Mouse (Mus musculus) erythroblast, embryonic 14.5 days (primary cell): ENCODE data around the gene Cxcl14. TPM values are rescaled to one million over a fixed set of nuclear protein-coding genes. Genes with fewer than 3 reads are reported as not detected.

Source experiments
- H3K27me3 ChIP-seq: 2 replicates; pipeline ENCODE4 v1.6.1; 2012; ENCODE audit warnings: inconsistent platforms; ENCODE audit not compliant: control insufficient read depth
- H3K36me3 ChIP-seq: 2 replicates; pipeline ENCODE4 v1.6.1; 2012; ENCODE audit warnings: mild to moderate bottlenecking, inconsistent platforms; ENCODE audit not compliant: control insufficient read depth
- H3K4me1 ChIP-seq: 2 replicates; pipeline ENCODE4 v1.6.1; 2012; ENCODE audit warnings: inconsistent platforms; ENCODE audit not compliant: control insufficient read depth
- H3K4me3 ChIP-seq: replicated peaks from 2 replicates; pipeline ENCODE3; 2012; ENCODE audit warnings: moderate library complexity, mild to moderate bottlenecking, inconsistent platforms
- H3K9me3 ChIP-seq: 2 replicates; pipeline ENCODE4 v1.6.1; 2012; ENCODE audit warnings: low read length, inconsistent platforms, mixed read lengths; ENCODE audit not compliant: control insufficient read depth
- GATA1 ChIP-seq: IDR thresholded peaks from 2 replicates; pipeline ENCODE4 v1.6.1; 2012; ENCODE audit warnings: low read length, inconsistent platforms, mixed read lengths
- TAL1 ChIP-seq: IDR thresholded peaks from 3 replicates; pipeline ENCODE4 v1.6.1; 2012; ENCODE audit warnings: low read length, inconsistent platforms, mixed read lengths
- polyA plus RNA-seq: library from polyadenylated mRNA; stranded (reverse); fragments of >175 nt; gene quantifications from 2 replicates; pipeline ENCODE4 v1.2.3, GENCODE M21; 2012

Cxcl14 gene
- polyA plus RNA-seq = not detected in 2 replicates

DNA sequence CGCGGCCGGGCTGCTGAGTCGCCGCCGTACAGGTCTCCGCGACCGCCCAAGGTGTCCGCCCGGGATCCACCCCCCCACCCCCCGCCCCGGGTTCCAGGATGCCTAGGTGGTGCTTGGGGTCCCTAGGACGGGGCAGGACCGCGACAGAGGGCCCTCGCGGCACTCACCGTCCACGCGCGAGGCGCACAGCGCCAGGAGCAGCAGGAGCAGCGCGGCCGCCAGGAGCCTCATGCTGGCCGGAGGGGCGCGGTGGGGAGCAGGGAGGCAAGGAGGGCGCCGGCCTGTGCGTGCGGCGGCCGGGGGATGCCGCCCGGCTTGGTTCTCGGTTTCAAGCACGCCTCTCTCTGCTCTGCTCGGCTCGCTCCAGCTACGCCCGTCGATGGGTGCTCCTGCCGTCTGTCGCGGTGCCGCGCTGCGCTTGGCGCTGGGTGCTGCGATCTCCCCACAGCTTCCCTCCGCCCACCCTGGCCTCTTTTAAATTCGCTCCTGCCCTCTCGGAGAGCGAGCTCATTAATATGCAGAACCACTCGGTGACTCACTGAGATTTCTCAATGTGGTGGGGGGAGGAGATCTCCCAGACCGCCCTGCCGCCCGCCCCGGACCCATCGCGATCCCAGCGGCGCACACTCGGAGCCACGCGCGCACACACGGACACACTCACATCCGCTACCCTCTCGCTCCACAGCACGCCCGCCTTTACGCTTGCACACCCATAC lies at the start of gene Cxcl14:
Gene Cxcl14 (minus strand): TSS at position 609 of the 716 bp plus-strand sequence.
- Histone ChIP-seq H3K4me3 (no peak within 1 kb of the TSS), H3K27me3 (peaks cover 64% of the 10 kb centered on the region), H3K4me1 (no peaks in the 10 kb centered on the region), H3K36me3 (no peaks in the 10 kb centered on the region), H3K9me3 (peaks cover 9% of the 10 kb centered on the region)
- TF ChIP-seq TAL1 (no peak), GATA1 (no peak)

DNA sequence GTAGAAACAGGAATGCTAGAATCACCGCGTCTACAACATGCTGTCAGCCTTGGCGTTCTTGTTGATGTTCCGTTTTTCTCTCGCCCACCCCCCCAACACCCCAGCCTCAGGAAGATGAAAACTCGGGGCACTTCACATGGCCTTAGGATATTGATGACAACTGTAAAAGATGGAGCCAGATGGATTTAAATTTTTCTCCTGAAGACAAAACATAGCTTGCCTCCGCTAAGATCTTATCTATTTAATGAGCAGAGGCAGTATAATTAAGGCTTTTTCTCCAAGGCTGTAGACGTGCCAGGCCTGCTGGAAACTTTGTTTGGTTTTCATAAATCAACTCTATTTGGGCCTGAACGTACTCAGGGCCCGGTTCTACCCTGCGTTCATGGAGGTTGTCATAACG lies 48.0 kb upstream of the Cxcl14 start:
- Histone ChIP-seq H3K36me3 (no peaks in the 10 kb centered on the region), H3K9me3 (no peaks in the 10 kb centered on the region; the same call in 1 of the 2 replicates), H3K4me1 (no peaks in the 10 kb centered on the region), H3K27me3 (no peaks in the 10 kb centered on the region), H3K4me3 (no peak overlapping the region)
- TF ChIP-seq TAL1 (no peak), GATA1 (no peak)

DNA sequence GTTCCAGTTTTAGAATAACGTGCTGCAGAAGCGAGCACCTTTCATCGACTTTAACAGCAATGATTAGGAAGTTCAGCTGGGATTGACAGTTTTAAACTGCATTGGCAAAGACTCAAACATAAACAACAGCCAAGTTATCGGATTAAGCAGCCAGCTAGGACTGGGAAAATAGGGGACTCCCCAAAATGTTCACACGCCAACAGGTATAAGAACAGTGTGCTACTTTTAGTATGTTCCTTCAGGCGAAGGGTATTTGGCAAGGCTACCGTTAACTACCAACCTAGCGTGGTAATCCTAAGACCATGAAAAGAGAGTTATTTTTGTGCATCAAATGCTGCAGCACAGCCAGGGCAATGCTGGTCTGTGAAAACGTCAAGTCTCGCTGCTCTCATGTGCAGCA lies 46.1 kb upstream of the Cxcl14 start:
- Histone ChIP-seq H3K4me1 (no peaks in the 10 kb centered on the region), H3K4me3 (no peak overlapping the region), H3K27me3 (no peaks in the 10 kb centered on the region), H3K9me3 (no peaks in the 10 kb centered on the region; the same call in 1 of the 2 replicates), H3K36me3 (no peaks in the 10 kb centered on the region)
- TF ChIP-seq GATA1 (no peak), TAL1 (no peak)

DNA sequence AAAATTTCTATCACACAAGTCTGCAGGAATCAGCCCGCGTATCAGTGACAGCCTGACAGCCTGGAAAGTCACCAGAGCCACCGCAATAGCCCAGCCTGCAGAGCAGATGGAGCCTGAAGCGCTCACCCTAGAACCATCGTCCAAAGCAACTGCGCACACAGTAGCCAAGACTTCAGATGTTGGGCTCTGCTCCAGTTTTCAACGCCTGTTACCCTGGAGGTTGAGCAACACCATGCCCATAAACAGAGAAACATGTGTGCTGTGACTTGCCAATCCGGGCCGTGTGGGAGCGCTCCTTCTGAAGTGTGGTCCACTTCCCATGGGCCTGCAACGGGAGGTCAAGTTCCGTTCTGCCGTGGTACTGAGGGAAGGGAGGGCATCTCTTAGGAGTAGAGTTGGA lies 44.2 kb upstream of the Cxcl14 start:
- H3K4me1 ChIP-seq = no peaks in the 10 kb centered on the region
- no peak overlapping the region for H3K4me3 ChIP-seq
- TF ChIP-seq TAL1 = no peak
- no peak for TF ChIP-seq GATA1
- H3K27me3 ChIP-seq = no peaks in the 10 kb centered on the region
- H3K9me3 ChIP-seq = no peaks in the 10 kb centered on the region; the same call in 1 of the 2 replicates
- H3K36me3 ChIP-seq = no peaks in the 10 kb centered on the region

DNA sequence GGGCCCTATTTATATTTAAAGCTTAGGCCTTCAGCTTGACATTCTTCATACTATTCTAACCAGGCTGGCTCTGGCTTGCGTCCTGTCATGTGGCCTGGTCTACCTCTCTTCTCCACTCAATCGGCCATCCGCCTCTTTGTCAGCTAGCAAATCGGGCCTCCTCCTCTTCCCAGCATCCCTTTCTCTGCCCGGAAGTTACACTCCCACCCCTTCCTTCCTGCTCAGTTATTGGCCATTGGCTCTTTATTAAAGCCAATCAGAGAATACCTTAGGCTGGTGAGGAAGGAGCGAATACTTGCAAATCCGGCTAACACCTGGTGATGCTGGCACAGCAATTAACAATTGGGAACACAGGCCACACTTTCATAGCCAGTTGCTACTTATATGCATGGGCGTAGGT lies 43.5 kb upstream of the Cxcl14 start:
- H3K4me1 ChIP-seq = no peaks in the 10 kb centered on the region
- no peaks in the 10 kb centered on the region for H3K36me3 ChIP-seq
- H3K9me3 ChIP-seq = no peaks in the 10 kb centered on the region; the same call in 1 of the 2 replicates
- H3K4me3 ChIP-seq = no peak overlapping the region
- TF ChIP-seq TAL1 (no peak), GATA1 (no peak)
- no peaks in the 10 kb centered on the region for H3K27me3 ChIP-seq

DNA sequence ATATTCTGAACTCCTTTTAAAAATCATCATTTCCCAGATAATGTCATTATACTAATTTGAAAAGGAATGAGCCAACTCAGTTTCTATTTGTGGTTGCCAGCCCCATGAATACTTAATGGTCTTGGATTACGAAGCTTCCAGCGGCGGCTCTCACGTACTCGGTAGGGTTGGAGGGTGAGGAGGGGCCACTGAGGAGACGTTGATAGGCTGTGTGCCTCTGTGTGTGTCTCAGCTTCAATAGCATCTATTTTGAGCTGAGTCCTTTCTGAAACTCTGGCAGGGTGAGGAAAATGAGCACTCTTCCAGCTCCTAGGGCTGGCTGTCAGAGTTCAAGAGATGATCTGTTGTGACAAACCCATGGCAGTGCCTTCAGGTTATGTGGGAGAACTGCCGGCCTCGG lies 40.6 kb upstream of the Cxcl14 start:
- no peaks in the 10 kb centered on the region for H3K36me3 ChIP-seq
- H3K4me3 ChIP-seq = no peak overlapping the region
- no peaks in the 10 kb centered on the region; the same call in 1 of the 2 replicates for H3K4me1 ChIP-seq
- no peaks in the 10 kb centered on the region; the same call in 1 of the 2 replicates for H3K9me3 ChIP-seq
- TF ChIP-seq TAL1 (no peak), GATA1 (no peak)
- H3K27me3 ChIP-seq = no peaks in the 10 kb centered on the region

DNA sequence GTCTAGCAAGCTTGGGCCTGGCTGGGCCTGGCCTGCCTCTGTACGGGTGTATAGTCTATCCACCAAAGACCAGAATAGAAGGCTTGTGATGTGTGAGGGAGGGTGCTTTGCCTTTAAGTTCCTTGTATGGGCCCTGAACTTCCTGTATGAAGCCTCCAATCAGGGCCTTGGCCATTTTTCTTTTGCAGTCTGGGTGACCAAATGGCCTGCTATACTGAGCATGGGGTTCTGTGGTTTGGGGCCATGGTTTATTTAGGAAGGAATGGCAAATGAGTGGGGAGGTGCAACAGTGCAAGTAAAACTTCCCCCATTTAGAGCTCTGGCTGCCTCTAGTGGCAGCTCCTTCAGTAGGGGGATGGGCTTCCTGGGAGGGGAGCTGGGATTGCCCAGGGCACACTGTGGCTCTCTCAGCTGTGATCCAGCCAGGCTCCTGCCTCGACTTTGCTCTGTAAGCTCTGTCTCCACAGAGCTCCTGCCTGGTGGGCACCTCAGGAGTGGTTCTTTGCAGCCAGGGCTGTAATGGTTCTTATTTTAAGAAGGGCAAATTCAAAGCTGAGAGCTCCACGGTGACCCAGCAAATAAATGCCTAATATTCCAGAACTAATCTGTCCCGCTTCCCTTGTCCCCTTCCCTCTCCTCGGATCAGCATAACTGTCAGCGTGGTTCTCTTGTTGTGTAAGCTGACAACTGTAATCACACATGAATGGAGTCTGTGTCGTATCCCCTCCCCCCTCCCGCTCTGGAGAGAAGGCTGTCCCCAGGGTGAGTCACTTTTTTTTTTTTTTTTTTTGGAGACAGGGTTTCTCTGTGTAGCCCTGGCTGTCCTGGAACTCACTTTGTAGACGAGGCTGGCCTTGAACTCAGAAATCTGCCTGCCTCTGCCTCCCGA lies 38.7 kb upstream of the Cxcl14 start:
- H3K27me3 ChIP-seq = no peaks in the 10 kb centered on the region
- TF ChIP-seq GATA1 = no peak
- no peak for TF ChIP-seq TAL1
- no peaks in the 10 kb centered on the region for H3K9me3 ChIP-seq
- H3K36me3 ChIP-seq = no peaks in the 10 kb centered on the region
- H3K4me3 ChIP-seq = no peak overlapping the region
- H3K4me1 ChIP-seq = no peaks in the 10 kb centered on the region; the same call in 1 of the 2 replicates

DNA sequence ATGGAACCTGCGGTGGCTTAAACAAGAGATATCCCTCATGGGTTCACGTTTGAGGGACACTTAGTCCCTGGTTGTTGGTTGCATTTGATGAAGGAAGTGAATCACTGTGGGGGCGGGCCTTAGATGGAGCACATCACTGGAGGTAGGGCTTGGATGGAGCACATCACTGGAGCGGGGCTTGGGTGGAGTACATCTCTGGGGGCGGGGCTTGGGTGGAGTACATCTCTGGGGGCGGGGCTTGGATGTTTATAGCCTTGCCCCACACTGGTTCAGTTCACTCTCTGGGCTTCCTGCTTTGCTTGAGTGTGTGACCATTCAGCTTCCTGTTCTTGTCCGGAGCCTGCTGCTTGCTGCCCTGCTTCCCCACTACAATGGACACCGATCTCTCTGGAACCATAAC lies 37.9 kb upstream of the Cxcl14 start:
- no peaks in the 10 kb centered on the region for H3K27me3 ChIP-seq
- no peak overlapping the region for H3K4me3 ChIP-seq
- no peaks in the 10 kb centered on the region for H3K9me3 ChIP-seq
- TF ChIP-seq GATA1 = no peak
- TF ChIP-seq TAL1 = no peak
- H3K36me3 ChIP-seq = no peaks in the 10 kb centered on the region
- no peaks in the 10 kb centered on the region; the same call in 1 of the 2 replicates for H3K4me1 ChIP-seq

DNA sequence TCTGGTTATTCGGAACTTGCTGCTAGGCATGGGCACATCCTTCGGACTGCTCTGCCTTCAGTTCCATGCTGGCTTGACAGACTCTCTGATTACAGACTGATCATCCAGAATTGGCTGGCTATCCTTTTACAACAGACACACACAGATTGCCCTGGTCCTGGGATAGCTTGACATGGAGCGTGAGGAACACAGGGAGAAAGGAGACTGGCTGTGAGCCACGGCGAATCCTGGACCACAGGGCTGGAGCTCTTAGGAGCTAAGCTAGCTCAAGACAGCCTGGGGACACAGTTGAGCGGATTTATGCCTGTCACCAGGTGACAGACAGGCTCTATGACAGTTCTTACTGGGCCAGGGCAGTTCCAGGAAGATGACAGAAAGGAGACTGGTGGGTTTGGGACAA lies 36.0 kb upstream of the Cxcl14 start:
- no peak overlapping the region for H3K4me3 ChIP-seq
- H3K4me1 ChIP-seq = no peaks in the 10 kb centered on the region; the same call in 1 of the 2 replicates
- no peaks in the 10 kb centered on the region for H3K9me3 ChIP-seq
- H3K27me3 ChIP-seq = no peaks in the 10 kb centered on the region
- H3K36me3 ChIP-seq = no peaks in the 10 kb centered on the region
- no peak for TF ChIP-seq GATA1
- TF ChIP-seq TAL1 = no peak
